Mouse (Mus musculus) brain, embryonic 14.5 days (tissue): Measurements from ENCODE around the gene Mta3.

Source experiments
- CTCF ChIP-seq: fragments of 200-500 bp; IDR thresholded peaks from 2 replicates; pipeline ENCODE4 v1.5.1; 2012; ENCODE audit warnings: inconsistent platforms, mild to moderate bottlenecking, moderate library complexity, borderline replicate concordance; ENCODE audit not compliant: insufficient read depth, insufficient read length; ENCODE audit errors: extremely low read depth
- POLR2A ChIP-seq: fragments of 200-500 bp; IDR thresholded peaks from 2 replicates; pipeline ENCODE4 v1.6.1; 2012; ENCODE audit warnings: mild to moderate bottlenecking, inconsistent platforms, borderline replicate concordance; ENCODE audit not compliant: poor library complexity, insufficient read depth, insufficient read length, severe bottlenecking; ENCODE audit errors: extremely low read depth

GRCm38 (mm10) chr17:83812200-83812944 lies 106.4 kb downstream of the Mta3 start:
- TF ChIP-seq CTCF (no peak), POLR2A (no peak)
